Mouse (Mus musculus): ENCODE results near the gene Cyp2d10.

Cyp2d10 gene

DNA sequence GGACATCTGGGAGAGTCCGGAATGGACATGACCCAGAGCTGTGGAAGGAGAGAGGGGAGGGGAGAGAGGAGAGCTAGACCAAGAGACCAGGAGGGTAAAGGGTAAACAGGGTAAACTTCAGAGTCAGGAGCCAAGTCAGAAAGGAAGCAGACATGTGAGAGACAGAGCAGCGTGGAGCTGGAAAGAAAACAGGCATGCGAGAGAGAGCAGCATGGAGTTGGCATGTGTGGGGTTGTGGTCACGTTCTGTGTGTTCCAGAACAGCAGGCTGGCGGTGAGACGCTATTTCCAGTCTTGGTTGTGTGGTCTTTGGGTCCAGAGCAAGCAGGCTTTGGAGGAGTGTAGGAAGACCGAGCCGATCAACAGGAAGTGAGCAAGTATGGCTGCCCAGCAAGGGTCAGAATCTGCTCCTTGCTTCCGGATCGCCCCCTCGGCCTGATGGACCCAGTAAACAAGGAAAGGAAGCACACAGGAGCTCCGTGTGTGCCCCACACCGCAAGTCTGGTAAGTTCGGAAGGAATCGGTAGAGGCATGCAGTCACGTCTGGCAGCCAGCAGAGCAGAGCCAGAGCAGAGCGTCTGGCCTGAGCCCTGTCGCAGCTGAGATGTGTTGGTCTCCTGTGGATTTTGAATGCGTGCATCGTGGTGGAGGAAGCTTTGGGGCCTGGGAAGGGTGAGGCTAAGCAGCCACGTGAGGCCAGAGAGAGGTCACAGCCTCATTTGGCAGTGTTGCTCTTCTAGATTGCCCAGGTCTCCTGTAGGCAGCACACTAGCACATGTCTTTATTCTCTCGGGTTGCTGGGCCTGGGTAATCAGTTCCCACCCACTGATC is 48.3 kb downstream of the Cyp2d10 start:
- DNase-seq (ENCODE audit: extremely low spot score), result no peak

DNA sequence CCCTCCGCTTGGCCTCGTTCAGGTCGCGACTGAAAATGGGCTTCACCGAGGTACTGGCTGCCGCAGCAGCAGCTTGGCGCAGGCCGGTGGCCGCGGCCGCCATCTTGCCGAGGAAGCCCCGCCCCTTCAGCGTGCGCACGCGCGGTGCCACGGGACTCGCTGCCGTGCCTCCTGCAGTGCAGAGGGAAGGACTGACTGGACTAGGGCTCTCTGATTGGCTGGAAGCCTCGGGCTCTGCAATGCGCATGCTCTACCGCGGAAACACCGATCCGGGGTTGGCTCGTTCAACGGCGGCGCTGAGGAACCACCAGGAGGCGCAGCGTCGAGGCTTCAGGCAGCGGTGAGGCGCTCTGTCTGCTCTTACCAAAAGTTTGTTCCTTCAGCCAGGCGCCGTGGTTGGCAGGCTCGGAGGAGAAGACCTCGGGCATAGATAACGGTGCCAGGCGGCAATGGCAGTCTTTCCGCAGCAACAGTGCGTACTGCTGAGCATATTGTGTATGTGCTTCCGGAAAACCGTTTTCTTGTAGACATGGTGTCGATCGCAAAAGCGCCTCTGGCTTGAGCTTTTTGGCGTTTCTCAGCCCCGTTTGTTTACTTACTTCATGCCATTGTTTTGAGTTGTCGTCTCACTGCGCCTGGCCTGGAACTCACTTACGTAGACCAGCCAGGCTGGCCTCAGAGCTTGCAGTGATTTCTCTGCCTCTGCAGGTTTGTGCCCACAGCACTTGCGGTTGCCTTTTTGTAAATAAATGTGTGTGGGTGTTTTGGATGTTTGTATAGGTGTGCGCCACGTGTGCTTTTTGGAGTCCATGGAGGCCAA is 52.7 kb downstream of the Cyp2d10 start, which contains the start of gene Ndufa6:
Gene Ndufa6 (minus strand): TSS at position 197 of the 820 bp plus-strand sequence.
- DNase-seq (ENCODE audit: extremely low spot score), result peak; percentile 97

DNA sequence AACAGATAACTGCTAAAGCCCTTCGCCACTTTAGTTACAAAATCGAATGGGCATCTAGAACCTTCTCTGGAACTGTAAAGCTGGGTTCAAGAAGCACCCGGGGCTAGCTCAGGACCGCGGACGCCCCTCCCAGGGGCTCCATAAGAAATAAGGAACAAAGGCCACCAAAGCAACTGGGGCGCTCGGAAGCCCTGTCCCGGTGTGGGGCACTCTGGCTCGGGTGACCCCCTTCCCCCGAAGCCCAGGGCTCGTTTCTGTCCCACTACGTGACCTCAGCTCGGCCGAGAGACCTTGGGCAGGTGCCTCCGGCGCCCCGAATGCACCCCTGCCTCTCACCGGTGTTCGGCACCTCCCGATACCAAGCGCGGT is 53.3 kb downstream of the Cyp2d10 start:
- DNase-seq (ENCODE audit: extremely low spot score), result no peak

DNA sequence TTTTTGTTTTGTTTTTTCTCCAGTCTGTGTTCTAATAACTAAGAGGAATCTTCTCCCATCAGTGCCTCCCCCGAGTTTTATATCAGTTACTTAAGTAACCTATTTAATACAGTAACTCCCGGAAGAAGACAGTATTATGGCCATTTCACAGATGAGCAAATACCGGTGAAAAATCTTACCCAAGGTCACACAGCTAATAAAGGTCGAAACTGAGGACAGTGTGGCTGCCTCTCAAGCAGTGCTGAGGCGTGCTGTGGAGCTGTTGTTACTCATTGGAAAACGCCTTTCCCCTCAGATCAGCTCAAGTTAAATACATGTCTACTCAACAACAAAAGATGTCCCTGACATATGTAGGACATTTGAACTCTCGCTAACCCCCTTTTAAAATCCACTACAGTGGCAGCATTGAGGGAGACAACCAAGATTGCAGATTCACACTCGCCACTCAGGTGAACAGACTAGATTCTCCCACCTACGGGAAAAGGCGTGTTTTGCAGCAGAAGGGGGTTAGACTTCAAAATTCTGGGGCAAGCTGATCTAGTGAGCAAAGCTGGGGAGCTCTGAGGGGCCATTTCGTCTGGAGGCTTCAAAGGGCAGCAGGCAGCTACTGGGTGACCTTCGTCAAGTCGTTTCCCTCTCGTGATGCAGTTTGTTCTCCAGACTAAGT is 53.8 kb downstream of the Cyp2d10 start:
- DNase-seq (ENCODE audit: extremely low spot score), result no peak
